Mouse (Mus musculus): Measurements from ENCODE around the gene Dhx8. TPM values are rescaled to one million over a fixed set of nuclear protein-coding genes. Genes with fewer than 3 reads are reported as not detected.

The Dhx8 gene
- 22.3 and 24.4 TPM in 2 replicates for polyA plus RNA-seq (2012; ENCODE audit: insufficient read depth, insufficient read length, missing spikeins)

- TF ChIP-seq CTCF (IDR thresholded peaks at IDR 0.05; ENCODE audit: low read depth, low read length) (peak; percentile 99), POLR2A (IDR thresholded peaks at IDR 0.05; ENCODE audit: borderline replicate concordance, low read depth, low read length) (0 out of 2 replicates have a peak, but pooled peaks have one; percentile 60)
- peaks cover 21% of the 10 kb centered on the region for H3K4me1 ChIP-seq (ENCODE audit: control insufficient read depth, insufficient read depth, low read length)
- H3K27ac ChIP-seq (ENCODE audit: insufficient read depth, low read depth, low read length), result peak within 1 kb of the TSS; percentile 72
- peak within 1 kb of the TSS; percentile 89 for H3K4me3 ChIP-seq (ENCODE audit: insufficient read depth, low read length)
These were observed at the start of gene Dhx8 for GRCm38 (mm10) chr11:101732518-101733440. Gene Dhx8 (plus strand): TSS chr11:101732919.

GRCm38 (mm10) chr11:101687351-101688301, 45.1 kb upstream of the Dhx8 start:
- TF ChIP-seq CTCF (IDR thresholded peaks at IDR 0.05; ENCODE audit: low read depth, low read length) (no peak), POLR2A (IDR thresholded peaks at IDR 0.05; ENCODE audit: borderline replicate concordance, low read depth, low read length) (no peak)
- H3K27ac ChIP-seq (ENCODE audit: insufficient read depth, low read depth, low read length), result no peak overlapping the region
- no peak overlapping the region for H3K4me3 ChIP-seq (ENCODE audit: insufficient read depth, low read length)
- H3K4me1 ChIP-seq (ENCODE audit: control insufficient read depth, insufficient read depth, low read length), result peaks cover 10% of the 10 kb centered on the region

- no peak for TF ChIP-seq CTCF (IDR thresholded peaks at IDR 0.05; ENCODE audit: low read depth, low read length)
- TF ChIP-seq POLR2A (IDR thresholded peaks at IDR 0.05; ENCODE audit: borderline replicate concordance, low read depth, low read length), result no peak
These were observed 43.0 kb upstream of the Dhx8 start for GRCm38 (mm10) chr11:101689701-101690113.

GRCm38 (mm10) chr11:101690326-101690725, 42.4 kb upstream of the Dhx8 start:
- TF ChIP-seq POLR2A (IDR thresholded peaks at IDR 0.05; ENCODE audit: borderline replicate concordance, low read depth, low read length) (no peak), CTCF (IDR thresholded peaks at IDR 0.05; ENCODE audit: low read depth, low read length) (no peak)
- Histone ChIP-seq H3K4me1 (ENCODE audit: control insufficient read depth, insufficient read depth, low read length) (peaks cover 12% of the 10 kb centered on the region), H3K4me3 (ENCODE audit: insufficient read depth, low read length) (no peak overlapping the region), H3K27ac (ENCODE audit: insufficient read depth, low read depth, low read length) (no peak overlapping the region)

More at GRCm38 (mm10) chr11:101689701-101690113, 43.0 kb upstream of the Dhx8 start:
- H3K4me3 ChIP-seq (ENCODE audit: insufficient read depth, low read length), result no peak overlapping the region
- H3K27ac ChIP-seq (ENCODE audit: insufficient read depth, low read depth, low read length), result no peak overlapping the region
- H3K4me1 ChIP-seq (ENCODE audit: control insufficient read depth, insufficient read depth, low read length), result peaks cover 12% of the 10 kb centered on the region

- Histone ChIP-seq H3K27ac (ENCODE audit: insufficient read depth, low read depth, low read length) (no peak overlapping the region), H3K4me3 (ENCODE audit: insufficient read depth, low read length) (no peak overlapping the region), H3K4me1 (ENCODE audit: control insufficient read depth, insufficient read depth, low read length) (peaks cover 9% of the 10 kb centered on the region)
- TF ChIP-seq CTCF (IDR thresholded peaks at IDR 0.05; ENCODE audit: low read depth, low read length), result no peak
- TF ChIP-seq POLR2A (IDR thresholded peaks at IDR 0.05; ENCODE audit: borderline replicate concordance, low read depth, low read length), result no peak
These were observed 36.6 kb upstream of the Dhx8 start for GRCm38 (mm10) chr11:101695906-101696661.

GRCm38 (mm10) chr11:101697156-101697861, 35.4 kb upstream of the Dhx8 start:
- no peak for TF ChIP-seq CTCF (IDR thresholded peaks at IDR 0.05; ENCODE audit: low read depth, low read length)
- TF ChIP-seq POLR2A (IDR thresholded peaks at IDR 0.05; ENCODE audit: borderline replicate concordance, low read depth, low read length), result no peak
- Histone ChIP-seq H3K27ac (ENCODE audit: insufficient read depth, low read depth, low read length) (no peak overlapping the region), H3K4me1 (ENCODE audit: control insufficient read depth, insufficient read depth, low read length) (peaks cover 9% of the 10 kb centered on the region), H3K4me3 (ENCODE audit: insufficient read depth, low read length) (no peak overlapping the region)

GRCm38 (mm10) chr11:101698114-101698513, 34.6 kb upstream of the Dhx8 start:
- Histone ChIP-seq H3K4me3 (ENCODE audit: insufficient read depth, low read length) (no peak overlapping the region), H3K4me1 (ENCODE audit: control insufficient read depth, insufficient read depth, low read length) (peaks cover 9% of the 10 kb centered on the region), H3K27ac (ENCODE audit: insufficient read depth, low read depth, low read length) (no peak overlapping the region)
- no peak for TF ChIP-seq POLR2A (IDR thresholded peaks at IDR 0.05; ENCODE audit: borderline replicate concordance, low read depth, low read length)
- TF ChIP-seq CTCF (IDR thresholded peaks at IDR 0.05; ENCODE audit: low read depth, low read length), result no peak

GRCm38 (mm10) chr11:101699556-101699955, 33.2 kb upstream of the Dhx8 start:
- H3K4me3 ChIP-seq (ENCODE audit: insufficient read depth, low read length), result no peak overlapping the region
- H3K27ac ChIP-seq (ENCODE audit: insufficient read depth, low read depth, low read length), result no peak overlapping the region
- TF ChIP-seq POLR2A (IDR thresholded peaks at IDR 0.05; ENCODE audit: borderline replicate concordance, low read depth, low read length), result no peak
- TF ChIP-seq CTCF (IDR thresholded peaks at IDR 0.05; ENCODE audit: low read depth, low read length), result no peak
- peaks cover 7% of the 10 kb centered on the region for H3K4me1 ChIP-seq (ENCODE audit: control insufficient read depth, insufficient read depth, low read length)
